Mouse (Mus musculus): ENCODE measurements around the gene Dusp2. TPM values are rescaled to one million over a fixed set of nuclear protein-coding genes. Genes with fewer than 3 reads are reported as not detected.
A peak's percentile ranks its signal among the peaks of the same experiment; 100 is the strongest.
"Not testable (repeated sequence)": the region's sequence is repeated elsewhere in the genome, so short reads cannot be mapped to it uniquely, and the experiment has no call there.

Dusp2 gene
- under 1 TPM; 0.63 to 0.73 TPM for total RNA-seq (2021)
- long read RNA-seq, experiment 1, partial matches to known transcripts: 0 of 1 reads
- long read RNA-seq, experiment 1, other reads (novel, unspliced or antisense): 0 of 1 reads
- long read RNA-seq, experiment 2, partial matches to known transcripts: 0 of 1 reads
- long read RNA-seq, experiment 2, other reads (novel, unspliced or antisense): 0 of 1 reads

- DNase-seq: peak; percentile 82 to 86
These were observed at the start of gene Dusp2 for GRCm38 (mm10) chr2:127335767-127336496. Gene Dusp2, plus strand, starts transcription at chr2:127336159.

GRCm38 (mm10) chr2:127292250-127292649 lies 43.7 kb upstream of the Dusp2 start:
- no peak for DNase-seq

- peak in 1 of 2 experiments; percentile 25 for DNase-seq
These were observed 38.8 kb upstream of the Dusp2 start for GRCm38 (mm10) chr2:127297001-127297805.

GRCm38 (mm10) chr2:127298056-127298455 lies 37.9 kb upstream of the Dusp2 start:
- DNase-seq: no peak

- DNase-seq: peak in 1 of 2 experiments; percentile 15
These were observed 35.3 kb upstream of the Dusp2 start for GRCm38 (mm10) chr2:127300701-127301100.

GRCm38 (mm10) chr2:127301883-127302282 lies 34.1 kb upstream of the Dusp2 start:
- DNase-seq: no peak

- not testable (repeated sequence) for DNase-seq
These were observed 31.8 kb upstream of the Dusp2 start for GRCm38 (mm10) chr2:127304192-127304591.

GRCm38 (mm10) chr2:127304609-127305210 lies 31.2 kb upstream of the Dusp2 start:
- DNase-seq: no peak

GRCm38 (mm10) chr2:127306123-127306522 lies 29.8 kb upstream of the Dusp2 start:
- DNase-seq: no peak

GRCm38 (mm10) chr2:127307179-127307578 lies 28.8 kb upstream of the Dusp2 start:
- no peak for DNase-seq

GRCm38 (mm10) chr2:127308660-127309059 lies 27.3 kb upstream of the Dusp2 start:
- no peak for DNase-seq

GRCm38 (mm10) chr2:127310246-127310645 lies 25.7 kb upstream of the Dusp2 start:
- no peak for DNase-seq

GRCm38 (mm10) chr2:127310685-127311084 lies 25.3 kb upstream of the Dusp2 start:
- DNase-seq: no peak

GRCm38 (mm10) chr2:127311193-127311592 lies 24.8 kb upstream of the Dusp2 start:
- DNase-seq: no peak

GRCm38 (mm10) chr2:127312801-127313200 lies 23.2 kb upstream of the Dusp2 start:
- no peak for DNase-seq

- DNase-seq: no peak
These were observed 22.1 kb upstream of the Dusp2 start for GRCm38 (mm10) chr2:127313878-127314277.

- DNase-seq: no peak
These were observed 21.3 kb upstream of the Dusp2 start for GRCm38 (mm10) chr2:127314467-127315154.

- DNase-seq: no peak
These were observed 20.8 kb upstream of the Dusp2 start for GRCm38 (mm10) chr2:127315155-127315470.

- no peak for DNase-seq
These were observed 19.5 kb upstream of the Dusp2 start for GRCm38 (mm10) chr2:127316431-127316830.

GRCm38 (mm10) chr2:127318136-127318535 lies 17.8 kb upstream of the Dusp2 start:
- no peak for DNase-seq

GRCm38 (mm10) chr2:127319071-127319470 lies 16.9 kb upstream of the Dusp2 start:
- DNase-seq: no peak

- no peak for DNase-seq
These were observed 13.2 kb upstream of the Dusp2 start for GRCm38 (mm10) chr2:127322671-127323285.
